Mouse (Mus musculus) retina, postnatal 1 day (tissue): Measurements from ENCODE around the gene Gca.

Experiments
- DNase-seq: peaks from one replicate; pipeline ENCODE4 v3.0.0-alpha.2; 2012

Gca gene

DNA sequence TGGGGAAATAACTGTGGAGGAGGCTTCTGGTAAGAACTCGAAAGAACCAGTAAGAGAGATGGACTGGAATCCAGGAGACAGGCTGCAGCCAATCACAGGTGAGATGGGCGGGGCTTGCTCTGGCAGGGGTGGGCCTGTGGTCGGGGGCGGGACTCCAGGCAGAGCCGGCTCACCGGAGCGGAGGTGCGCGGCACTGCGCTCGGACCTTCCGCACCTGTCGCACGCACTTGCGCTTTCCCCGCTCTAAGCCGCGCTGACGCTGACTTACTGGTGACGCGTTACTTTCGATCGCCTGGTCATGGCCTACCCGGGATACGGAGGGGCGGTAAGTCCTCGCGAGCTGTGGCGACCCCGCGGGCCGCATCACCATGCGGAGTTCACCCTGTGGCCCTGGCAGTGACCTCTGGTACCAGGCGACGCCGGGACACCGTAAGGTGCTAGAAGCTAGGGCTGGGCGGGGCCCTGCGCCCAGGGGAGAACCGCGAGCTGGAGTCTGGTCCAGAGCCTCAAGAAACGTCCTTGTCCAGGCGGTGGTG, at the start of gene Gca:
Gca (plus strand) TSS at position 151 of the 536 bp plus-strand sequence.
- peak; percentile 87 for DNase-seq

DNA sequence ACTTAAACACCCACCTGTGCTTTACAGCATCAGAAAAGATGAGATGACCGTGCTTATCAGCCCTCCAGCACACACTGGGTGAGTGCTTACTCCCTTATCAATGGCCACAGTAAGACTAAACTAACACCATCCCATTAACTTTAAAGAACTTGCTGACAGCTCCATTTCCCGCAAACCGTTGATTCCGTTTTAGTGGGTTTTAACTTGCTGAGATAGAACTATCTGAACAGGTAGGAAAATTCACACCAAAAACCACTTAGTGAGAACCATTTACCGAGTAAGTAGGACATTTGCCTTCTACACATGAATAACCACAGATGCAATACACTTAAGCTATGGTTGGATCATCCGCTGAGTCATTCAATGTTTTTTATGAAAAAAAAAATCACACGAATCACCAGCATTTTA, 45.1 kb upstream of the Gca start:
- DNase-seq: no peak

DNA sequence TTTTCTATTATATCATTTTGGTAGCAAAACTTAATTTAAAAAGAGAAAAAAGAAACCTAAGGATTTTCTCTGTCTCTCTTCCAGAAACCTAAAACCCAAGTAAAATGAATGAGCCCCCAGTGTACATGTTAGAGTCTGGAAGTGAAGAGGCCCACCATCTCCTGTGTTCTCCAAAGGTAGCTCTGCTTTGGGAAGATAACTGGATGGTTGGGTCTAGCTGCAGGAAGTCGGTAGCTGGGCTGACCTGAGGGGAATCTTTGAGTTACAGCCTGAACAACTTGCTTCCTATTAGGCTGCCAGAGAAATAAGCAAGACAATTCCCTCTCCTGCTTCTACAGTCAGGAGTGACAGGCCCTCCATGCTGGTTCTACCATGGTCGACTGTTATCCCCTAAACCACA, 44.4 kb upstream of the Gca start:
- DNase-seq: no peak

DNA sequence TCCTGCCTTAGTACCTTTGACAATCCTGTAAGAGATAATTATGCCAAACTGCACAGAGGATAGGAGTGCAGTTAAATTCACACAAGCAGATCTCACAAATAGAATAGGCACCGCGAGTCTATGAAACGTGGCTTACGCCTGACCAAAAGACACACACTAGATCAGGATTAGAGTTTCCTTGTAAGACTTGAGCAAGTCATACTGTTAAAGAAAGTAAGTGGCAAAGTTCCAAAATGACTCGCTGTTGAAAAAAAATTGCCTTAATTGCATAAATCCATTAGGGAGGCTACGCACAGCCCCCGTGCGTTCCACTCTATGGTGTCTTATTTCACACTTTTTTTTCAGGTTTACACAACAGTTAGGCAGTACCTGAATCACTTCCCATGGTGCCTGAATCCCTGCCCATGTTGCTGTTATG, 41.1 kb upstream of the Gca start:
- no peak for DNase-seq

DNA sequence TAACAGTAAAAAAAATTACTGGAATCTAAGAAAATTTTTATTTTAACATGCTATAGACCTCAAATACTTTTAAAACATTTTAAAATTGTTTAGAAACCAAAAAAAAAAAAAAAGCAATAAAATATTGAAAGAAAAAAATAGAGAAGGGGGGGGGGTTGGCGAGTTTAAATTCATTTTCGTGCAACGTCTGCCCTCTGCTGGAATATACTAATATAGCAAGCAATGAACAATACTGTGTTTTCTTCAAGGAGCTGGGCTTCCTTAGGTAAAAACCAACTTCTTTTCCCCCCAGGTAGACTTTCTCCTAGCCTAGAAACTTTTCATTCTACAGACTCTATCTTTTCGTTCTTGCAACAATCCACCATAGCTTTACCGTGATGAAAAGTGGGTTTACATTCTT, 36.4 kb upstream of the Gca start:
- DNase-seq: peak; percentile 48

DNA sequence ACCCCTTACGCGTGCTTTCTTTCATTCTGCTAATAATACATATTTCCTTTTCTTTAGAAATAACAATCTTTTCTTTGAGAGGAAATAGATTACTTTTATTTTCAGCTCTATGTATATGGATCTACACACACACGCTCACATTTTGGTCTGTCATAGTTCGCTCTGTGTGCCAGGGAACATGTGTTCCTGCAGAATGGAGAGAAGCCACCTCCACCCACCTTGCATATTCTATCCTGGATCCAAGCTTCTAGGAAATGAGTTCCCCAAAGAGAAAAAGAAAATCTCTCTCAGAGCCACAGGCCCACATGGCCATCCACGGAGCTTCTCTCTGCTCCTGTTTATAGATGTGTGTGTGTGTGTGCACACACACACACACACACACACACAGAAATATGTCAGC, 35.7 kb upstream of the Gca start:
- no peak for DNase-seq

DNA sequence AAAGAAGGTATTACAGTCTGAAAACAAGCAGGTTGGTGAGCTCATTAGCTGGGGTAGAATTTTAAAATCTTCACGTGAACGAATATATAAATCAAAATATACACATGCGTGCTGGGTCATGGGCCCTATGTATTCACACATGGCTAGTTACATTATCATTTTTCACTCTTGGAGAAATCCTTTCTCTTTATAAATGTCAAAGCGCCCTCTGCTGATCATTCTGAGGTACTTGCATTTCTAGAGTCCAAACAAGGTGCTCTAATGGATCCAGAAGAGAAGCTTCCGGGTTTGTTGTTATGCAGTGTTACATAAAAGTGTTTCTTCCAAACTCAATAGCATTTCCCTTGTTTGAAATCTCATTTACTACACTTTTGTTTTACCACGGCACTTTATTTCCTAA, 33.6 kb upstream of the Gca start:
- peak; percentile 75 for DNase-seq

DNA sequence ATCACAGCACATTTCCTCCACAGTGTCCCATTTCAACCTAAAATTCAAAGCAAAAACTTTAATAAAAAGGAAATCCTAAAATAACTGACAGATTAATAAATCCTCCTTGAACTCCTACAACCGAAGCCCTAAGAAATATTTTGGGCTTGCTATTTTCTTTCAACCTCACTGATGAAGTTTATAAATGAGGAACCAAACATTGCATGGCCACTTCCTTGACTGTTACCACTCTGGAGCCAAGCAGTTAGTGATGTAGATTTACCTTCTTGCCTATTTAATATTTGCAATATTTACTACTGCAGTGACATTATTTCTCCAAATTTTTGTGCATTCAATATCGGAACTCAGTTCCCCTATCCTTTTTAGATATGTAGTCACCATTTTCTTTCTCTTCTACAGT, 24.2 kb upstream of the Gca start:
- DNase-seq: no peak

DNA sequence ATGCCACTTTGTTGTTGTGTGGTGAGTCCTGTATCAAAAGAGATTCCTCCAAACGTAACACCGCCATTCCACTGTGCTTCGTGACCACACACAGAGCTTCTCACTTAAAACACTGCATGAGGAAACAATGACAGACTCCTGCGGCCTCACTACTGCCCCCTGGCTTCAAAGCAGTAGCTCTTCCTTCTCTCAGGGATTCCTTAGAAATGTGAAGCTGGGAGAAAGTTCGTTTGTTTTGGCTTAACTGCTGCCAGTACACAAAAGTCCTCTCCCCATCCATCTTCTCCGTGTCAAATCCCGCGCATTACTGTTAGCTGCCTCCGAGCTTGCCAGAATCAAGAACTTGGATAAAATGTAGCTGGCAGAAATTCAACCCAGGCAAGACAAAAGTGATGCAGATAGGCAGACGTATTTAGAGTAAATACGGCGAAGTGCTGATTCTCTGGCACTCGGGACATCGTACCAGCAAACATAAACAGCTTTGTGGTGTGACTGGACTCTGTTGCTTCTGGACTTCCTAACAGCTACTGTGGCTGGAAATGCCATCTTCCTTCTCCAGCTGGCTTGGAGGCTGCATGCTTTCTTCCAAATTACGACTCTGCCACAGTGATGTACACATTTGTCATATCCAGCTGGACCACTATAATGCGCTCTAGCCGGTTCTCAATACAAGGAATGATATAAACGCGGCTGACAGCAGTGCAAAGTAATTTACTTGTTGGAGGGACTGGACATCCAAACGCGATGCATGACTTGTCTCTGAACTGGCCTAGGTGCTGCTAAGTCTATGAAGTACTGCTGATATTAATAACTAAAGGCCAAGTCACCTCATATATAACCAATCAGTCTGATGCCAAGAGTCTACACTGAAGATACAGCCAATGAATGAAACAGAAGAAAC, 20.4 kb upstream of the Gca start:
- DNase-seq: peak; percentile 67

DNA sequence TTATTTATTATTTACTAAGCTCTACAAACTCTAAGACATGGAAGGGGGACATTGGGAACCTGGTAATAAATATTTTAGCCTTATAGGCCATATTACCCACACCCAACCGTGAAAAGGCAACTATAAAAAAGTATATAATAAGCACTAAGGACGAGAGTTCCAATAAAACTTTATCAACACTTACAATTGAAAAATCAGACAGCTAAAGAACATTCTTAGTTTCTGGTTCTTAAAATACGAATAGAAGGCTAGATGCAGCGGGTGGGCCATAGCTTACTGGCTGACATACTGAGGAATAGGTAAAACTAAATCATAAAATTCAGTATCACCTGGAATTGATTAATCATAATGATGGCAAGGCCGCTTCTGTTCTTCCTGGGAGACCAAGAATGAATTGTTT, 19.2 kb upstream of the Gca start:
- DNase-seq: no peak

DNA sequence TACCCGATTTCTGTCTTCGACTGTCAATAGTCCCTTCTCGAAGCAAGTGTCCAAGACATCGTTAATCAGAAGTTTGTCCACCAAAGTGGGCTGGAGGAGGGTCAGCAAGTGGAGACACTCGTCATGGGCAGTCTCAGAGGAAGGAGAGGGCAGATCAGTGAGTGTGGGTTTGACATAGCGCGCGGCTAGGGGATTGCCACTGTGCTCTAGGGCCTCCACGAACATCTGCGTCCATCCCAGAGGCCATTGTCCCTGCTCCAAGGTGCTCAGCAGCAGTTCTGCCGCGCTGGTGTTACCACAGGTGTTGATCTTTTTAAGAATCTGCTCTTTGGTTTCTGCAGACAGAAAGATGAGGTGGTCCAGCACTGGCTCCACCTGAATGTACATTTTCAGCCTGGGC, 18.6 kb upstream of the Gca start:
- DNase-seq: peak; percentile 19

DNA sequence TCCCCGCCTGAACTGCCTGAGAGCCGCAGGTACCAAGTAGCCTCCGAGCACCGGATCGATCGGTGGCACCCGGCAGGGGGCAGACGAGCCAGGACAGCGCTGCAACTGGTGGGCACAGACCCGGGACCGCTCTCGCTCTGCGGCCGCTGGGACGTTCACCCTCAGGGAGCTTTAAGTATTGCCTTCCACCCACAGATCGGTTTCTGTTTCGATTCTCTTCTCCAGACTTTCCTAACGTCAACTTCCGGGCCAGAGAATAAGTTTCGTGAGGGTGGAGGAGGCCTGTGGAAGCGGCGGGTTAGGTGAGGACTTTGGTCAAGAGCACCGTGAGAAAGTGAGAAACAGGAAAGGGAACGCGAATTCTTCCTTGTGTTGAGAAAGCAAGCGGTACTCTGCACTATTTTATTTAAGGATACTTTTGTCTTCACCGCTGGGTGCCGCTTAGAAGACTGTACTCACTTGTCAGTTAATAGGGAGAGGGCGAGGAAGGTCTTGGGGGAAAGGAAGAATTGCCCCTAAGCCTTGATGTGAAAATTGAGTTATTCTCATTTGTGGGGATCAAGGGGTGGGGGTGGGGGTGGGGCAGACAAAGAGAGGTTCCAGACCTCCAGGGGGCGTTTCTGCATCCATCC, 18.0 kb upstream of the Gca start, which contains the start of gene Ifih1:
Ifih1 (minus strand) TSS at position 242 of the 632 bp plus-strand sequence.
- peak; percentile 81 for DNase-seq

DNA sequence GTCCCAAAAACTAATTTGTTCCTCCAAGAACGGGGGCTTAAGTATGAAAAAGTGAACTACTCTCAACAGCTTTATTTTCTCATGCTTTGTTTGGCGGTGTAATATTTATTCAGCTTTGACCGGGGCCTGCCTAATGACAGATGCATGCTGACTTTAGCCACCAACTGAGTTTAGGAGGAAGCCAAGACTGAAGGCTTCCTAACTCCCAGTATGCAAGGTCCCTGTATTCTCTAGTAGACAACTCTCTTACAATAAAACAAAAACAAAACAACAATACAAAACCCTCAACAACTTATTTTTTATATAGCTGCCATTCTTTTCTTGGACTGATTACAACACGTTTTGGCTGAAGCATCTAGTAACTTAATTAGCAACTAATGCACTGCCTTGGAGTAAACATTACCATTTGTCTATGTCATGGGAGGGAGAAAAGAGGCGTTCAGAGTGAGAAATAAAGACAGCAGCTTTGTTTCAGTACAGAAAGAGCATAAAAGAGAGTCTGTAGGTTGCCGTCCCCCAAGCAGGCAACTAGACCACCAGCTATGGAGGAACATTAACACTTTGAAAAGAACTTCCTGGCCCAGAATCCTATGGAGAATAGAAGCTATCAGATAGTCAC, 17.3 kb upstream of the Gca start:
- DNase-seq: no peak

DNA sequence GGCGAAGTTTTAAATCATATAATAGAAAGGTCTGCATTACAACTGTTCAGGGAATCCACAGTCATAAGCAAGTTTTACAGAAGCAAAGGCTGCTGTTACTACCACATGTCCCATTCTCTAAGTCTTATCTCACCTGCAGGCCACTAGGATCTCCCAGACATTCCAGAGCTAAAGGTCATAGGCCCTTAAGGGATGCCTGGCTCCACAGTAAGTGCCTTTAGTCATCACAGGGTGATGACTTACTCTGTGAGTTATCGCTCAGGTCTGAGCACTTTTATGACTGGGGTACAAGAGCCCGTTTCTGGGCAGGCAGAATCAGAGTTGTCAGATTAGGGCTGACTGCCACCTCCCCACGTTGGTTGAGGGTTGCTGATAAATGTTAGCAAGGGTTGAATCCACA, 12.2 kb upstream of the Gca start:
- no peak for DNase-seq

DNA sequence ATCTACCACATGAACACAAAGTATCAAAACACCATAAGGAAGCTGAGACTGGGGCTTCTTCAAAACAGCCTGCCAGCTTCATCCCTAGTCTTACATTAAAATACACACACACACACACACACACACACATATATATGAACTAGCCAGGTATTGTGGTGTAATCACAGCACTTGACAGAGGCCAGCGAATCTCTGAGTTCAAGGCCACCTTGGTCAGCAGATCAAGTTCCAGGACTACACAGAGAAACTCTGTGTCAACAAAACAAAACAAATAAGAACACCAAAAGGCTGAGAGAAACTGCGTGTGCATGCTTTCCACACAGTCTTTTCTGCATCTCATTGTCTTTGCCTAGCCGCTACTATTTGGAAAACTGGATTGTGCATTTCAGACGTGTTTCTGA, 11.6 kb upstream of the Gca start:
- DNase-seq: no peak

DNA sequence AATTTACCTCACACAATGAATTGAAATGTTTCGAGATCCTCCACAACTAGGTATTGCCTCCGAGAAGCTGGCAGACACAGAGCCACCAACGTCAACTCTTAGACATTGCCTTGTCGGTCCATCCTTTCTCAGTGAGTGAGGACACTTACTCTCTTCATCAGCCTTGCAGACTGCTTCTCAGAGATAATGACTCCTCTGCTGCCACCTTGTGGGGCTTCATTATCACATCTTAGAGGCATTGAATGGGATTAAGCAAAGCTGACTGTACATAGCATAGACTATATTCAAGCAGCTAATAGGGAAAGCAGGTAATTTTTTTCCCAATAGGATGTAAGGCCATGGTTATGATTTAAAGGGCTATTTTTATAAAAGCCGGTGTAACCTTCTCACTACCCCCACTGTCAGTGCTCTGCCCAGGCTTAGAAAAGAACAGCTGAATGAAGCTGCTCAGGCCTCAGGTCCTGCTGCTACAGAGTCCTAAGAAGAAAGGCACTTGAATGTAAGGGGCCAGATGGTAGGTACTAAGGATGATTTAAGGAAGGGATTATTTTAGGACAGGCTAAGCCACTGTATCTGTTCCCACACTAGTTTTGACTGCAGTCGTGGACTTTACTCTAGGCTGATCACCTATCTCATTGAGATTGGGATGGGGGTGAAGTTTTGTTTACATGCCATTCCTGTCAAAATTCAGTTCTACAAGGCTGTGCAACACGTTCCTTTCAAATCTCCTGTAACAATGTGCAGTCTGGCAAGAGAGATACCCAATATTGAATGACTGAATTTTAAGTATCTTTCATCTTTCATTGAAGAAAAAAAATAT, 9.4 kb upstream of the Gca start:
- DNase-seq: peak; percentile 81

DNA sequence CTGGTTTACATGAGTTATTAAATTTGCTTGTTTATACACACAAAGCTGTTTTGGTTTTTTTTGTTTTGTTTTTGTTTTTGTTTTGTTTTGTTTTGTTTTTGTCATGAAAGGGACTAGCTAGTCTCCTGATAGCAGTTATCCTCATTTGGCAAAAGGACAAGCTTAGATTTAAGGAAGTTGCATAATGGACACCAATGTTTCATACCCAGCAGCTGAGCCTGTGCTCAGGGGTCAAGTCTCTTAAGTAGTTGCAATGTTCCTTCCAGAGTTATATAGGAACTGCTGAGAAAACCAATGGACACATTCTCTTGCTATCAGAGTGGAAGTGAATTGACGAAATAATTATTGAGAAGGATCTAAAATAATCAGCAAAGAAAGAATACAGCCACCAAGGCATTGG, 8.0 kb upstream of the Gca start:
- no peak for DNase-seq

DNA sequence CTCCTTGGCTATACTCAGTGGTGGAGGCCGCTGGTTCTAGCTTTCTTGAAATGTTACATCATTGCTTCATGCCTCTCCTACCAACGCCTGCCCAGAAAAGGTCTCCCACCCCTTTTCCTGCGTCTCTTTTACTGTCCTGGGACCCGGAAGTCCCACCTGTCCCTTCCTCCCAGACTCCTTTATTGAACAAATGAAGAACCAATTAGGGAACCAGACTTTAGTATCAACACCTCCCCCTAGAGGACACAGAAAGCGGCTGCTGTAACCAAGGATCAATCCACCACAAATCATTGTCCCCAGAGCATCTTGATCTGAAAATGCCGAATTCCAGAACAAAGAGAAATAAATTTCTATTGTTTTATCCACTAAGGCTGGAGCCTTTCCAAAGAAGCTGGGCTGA, 3.5 kb upstream of the Gca start:
- DNase-seq: peak; percentile 12

DNA sequence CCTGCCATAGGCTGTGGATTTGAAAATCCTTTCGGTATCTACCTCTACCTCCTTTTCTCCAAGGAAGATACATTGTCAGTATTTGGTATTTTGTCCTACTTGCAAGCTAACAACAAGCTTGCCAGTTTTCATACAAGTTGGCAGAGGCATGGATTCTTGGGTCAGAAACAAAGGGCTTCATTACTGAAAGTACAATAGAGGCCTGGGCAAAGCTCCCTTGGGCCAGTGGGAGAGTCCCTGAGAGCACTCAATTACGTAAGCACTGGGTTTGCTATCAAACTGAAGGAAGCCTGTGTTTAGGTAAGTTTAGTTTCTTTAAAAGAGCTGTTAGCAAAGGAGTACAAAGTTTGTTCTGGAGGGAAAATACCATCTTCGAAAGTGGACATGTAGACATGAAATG, 1.5 kb upstream of the Gca start:
- DNase-seq: peak; percentile 37

DNA sequence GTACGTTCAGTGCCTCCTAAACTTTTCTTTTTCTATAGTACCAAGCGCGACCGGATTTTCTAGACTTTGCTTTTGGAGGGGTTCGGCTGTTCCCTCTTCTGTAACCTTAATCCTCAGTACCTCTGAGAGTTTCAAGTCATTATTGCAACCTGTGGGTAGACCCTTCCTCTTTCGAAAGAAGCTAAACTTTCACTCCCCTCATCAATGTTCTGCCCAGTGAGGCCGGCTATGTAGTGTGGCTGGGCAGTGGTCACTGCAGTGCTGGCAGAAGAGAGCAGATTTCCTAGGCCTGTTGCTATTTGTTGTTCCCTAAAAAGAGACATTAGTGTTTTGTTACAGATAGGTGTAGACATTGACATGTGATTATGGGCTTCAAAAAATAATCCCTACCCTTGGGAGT, 754 bp downstream of the Gca start:
- peak; percentile 10 for DNase-seq

DNA sequence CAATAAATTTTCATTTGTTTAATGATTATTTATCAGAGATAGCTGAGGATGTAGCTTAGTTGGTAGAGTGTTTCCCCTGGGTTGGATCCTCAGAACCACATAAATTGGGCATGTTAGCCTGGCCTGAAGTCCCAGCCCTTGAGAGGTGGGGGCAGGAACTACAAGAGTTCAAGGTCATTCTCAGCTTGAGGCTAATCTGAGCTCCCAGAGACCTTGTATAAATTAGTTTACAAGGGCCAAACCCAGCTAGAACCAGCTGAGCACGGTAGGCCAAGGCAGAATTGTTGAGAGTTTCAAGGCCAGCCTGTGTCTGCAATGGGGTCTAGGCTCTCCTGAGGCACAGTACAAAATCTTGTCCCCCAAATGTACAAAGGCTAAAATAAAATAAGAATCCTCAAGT, 1.5 kb downstream of the Gca start:
- DNase-seq: no peak

DNA sequence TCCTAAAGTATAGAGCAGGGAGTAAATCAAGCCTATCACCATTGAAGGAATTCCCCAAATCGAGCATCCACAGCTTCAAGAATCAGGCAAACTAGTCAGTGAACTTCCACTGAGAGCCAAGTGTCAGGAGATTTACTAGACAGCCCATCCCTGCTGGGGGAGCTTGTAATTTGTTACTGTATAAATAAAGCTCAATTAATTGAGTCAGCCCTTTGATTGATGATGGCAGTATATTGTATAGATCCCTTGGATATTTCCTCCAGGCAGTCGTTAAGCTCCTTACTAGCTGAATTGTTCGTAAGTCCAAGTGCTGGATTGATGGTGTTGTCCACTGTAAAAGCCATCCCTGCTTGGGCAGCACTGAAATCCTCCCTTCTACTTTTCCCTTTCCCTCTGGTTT, 5.8 kb downstream of the Gca start:
- no peak for DNase-seq

DNA sequence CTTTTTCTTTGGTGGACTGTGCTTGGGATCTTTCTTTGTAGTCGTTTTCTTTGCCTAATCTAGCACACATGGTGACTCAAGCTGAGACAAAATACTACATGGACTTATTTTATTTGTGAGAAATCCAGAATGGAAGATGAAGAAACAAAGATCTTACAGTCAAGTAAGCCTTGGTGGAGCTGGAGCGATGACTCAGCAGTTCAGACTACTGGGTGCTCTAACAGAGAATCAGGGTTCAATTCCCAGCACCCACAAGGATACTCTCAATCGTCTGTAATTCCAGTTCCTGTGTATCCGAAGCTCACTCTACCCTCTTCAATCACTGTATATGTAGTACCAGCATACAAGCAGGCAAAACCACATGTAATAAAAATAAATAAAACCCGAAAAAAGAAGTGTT, 6.2 kb downstream of the Gca start:
- no peak for DNase-seq
